Mouse (Mus musculus) MN1 (cell line): ENCODE measurements around the gene Cyp2f2.
A peak's percentile ranks its signal among the peaks of the same experiment; 100 is the strongest.

Experiments used
- DNase-seq: peaks from one replicate; pipeline ENCODE4 v3.0.0-alpha.2; 2016; ENCODE audit warnings: low spot score

Gene Cyp2f2

GRCm38 (mm10) chr7:27119676-27120075 is at the start of gene Cyp2f2:
Gene Cyp2f2, plus strand, starts transcription at chr7:27119909.
- no peak for DNase-seq

- DNase-seq = no peak
These were observed 41.1 kb upstream of the Cyp2f2 start for GRCm38 (mm10) chr7:27078641-27079040.

- DNase-seq = no peak
These were observed 38.1 kb upstream of the Cyp2f2 start for GRCm38 (mm10) chr7:27081625-27082024.

- DNase-seq = no peak
These were observed 28.7 kb upstream of the Cyp2f2 start for GRCm38 (mm10) chr7:27091039-27091438.

GRCm38 (mm10) chr7:27092038-27092703 is 27.5 kb upstream of the Cyp2f2 start:
- no peak for DNase-seq

- no peak for DNase-seq
These were observed 26.8 kb upstream of the Cyp2f2 start for GRCm38 (mm10) chr7:27092882-27093281.

GRCm38 (mm10) chr7:27104882-27105281 is 14.8 kb upstream of the Cyp2f2 start:
- no peak for DNase-seq

GRCm38 (mm10) chr7:27110327-27110726 is 9.4 kb upstream of the Cyp2f2 start:
- DNase-seq = no peak

- DNase-seq = no peak
These were observed 8.7 kb upstream of the Cyp2f2 start for GRCm38 (mm10) chr7:27111038-27111437.

GRCm38 (mm10) chr7:27111987-27112386 is 7.7 kb upstream of the Cyp2f2 start:
- DNase-seq = no peak

- DNase-seq = no peak
These were observed 1.6 kb upstream of the Cyp2f2 start for GRCm38 (mm10) chr7:27118033-27118511.

- DNase-seq = no peak
These were observed 4.7 kb downstream of the Cyp2f2 start for GRCm38 (mm10) chr7:27124305-27124832.

- no peak for DNase-seq
These were observed 5.3 kb downstream of the Cyp2f2 start for GRCm38 (mm10) chr7:27124969-27125368.

- DNase-seq = no peak
These were observed 8.5 kb downstream of the Cyp2f2 start for GRCm38 (mm10) chr7:27128162-27128561.

- DNase-seq = no peak
These were observed 9.2 kb downstream of the Cyp2f2 start for GRCm38 (mm10) chr7:27128946-27129345.

- DNase-seq = no peak
These were observed 10.1 kb downstream of the Cyp2f2 start for GRCm38 (mm10) chr7:27129811-27130210.

GRCm38 (mm10) chr7:27130521-27131370 is 11.0 kb downstream of the Cyp2f2 start:
- no peak for DNase-seq

- DNase-seq = no peak
These were observed 11.7 kb downstream of the Cyp2f2 start for GRCm38 (mm10) chr7:27131387-27131786.

- DNase-seq = peak; percentile 54
These were observed 12.9 kb downstream of the Cyp2f2 start for GRCm38 (mm10) chr7:27132588-27132987.

- peak; percentile 27 for DNase-seq
These were observed 13.4 kb downstream of the Cyp2f2 start for GRCm38 (mm10) chr7:27133156-27133555.

- DNase-seq = no peak
These were observed 14.0 kb downstream of the Cyp2f2 start for GRCm38 (mm10) chr7:27133757-27134156.

GRCm38 (mm10) chr7:27136410-27136996 is 16.8 kb downstream of the Cyp2f2 start:
- no peak for DNase-seq
